Mouse (Mus musculus): ENCODE data around the gene Whamm.

Gene Whamm

DNA sequence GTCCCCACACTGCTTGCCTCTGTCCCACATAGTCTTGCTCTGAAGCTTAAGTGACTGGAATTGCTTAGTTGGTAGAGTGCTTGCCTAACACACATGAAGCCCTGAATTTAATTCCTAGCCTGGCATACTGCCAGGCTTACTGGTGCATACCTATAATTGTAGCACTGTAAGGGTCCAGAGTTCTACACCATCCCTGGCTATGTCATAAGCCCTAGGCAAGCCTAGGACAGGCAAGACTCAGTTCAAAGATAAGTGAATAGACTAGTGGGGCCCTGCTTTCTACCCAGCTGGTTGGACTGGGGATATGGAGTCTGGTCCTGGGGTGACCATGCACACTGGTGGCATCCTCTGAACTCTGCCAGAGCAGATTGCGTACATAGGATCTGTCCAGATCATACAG is 26.6 kb downstream of the Whamm start:
- DNase-seq (ENCODE audit: low spot score): no peak

DNA sequence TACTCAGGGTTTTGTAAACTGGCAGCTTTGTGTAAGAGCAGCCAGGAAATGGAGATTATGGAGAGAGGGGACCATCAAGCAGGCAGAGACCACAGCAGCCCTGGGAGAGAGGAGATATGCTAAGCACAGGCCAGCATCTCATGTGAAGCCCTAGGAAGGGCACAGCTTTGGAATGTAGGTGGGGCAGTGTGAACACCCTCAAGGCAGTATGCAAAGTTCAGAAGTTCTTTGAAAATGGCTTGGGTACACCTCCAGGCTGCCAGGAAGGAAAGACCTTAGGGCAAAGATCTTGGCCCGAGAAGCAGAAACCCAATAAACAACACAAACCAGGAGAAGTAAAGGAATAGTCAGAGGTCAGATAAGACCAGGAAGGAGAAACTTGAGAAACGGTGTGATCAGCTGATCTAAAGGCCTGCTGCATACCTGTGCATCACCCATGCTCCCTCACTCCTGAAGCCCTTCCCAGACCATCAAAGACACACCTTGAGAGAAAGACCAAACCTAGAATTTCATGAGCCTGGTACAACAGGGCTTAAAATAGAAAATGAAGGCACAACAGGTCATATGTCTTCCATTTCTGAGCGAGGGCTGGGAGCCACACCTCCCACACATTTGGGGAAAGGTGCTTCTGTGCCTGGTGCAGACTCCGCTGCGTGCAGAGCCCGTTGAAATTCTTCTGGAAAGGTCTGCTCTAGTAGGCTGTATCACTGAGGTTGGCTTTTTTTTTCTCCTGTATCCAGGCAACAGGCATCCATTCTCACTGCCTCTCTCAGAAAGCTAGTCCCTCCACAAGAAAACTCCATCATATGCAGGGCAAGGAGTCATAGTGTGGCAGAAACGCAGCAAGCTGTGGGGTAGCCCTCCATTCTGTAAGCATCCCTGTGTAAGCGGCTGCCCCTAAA is 28.6 kb downstream of the Whamm start:
- DNase-seq (ENCODE audit: low spot score): no peak

DNA sequence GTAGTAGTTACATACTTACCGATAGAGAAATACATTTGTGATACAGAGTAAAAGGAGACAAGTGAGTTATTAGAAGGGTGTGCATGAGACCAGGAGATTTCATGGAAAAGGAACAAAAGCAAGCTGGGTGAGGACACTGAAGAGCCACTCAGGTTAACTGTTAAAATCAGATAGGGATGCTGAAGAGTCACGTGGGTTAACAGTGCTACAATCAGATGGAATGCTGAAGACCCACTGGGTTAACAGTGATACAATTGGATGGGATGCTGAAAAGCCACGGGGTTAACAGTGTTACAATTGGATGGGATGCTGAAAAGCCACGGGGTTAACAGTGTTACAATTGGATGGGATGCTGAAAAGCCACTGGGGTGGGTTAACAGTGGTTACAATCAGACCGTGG is 33.9 kb downstream of the Whamm start:
- no peak for DNase-seq (ENCODE audit: low spot score)

DNA sequence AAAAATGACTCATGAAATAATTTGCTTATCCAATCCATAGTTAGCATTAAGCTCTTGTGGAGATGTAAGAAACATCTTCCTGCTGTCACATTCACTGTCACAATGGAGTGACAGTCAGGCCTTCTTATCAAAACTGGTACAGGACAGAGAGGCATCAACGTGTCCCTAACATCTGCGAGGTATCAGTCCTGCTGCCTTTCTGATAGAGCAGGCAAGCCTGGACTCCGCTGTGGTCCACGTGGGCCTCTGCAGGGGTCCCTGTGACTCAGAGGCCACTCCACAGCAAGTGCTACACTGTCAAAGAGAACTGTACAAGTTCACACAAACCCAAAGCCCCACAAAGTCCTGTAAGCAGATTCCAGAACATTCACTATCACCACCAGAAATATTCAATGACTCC is 34.4 kb downstream of the Whamm start:
- DNase-seq (ENCODE audit: low spot score): no peak

DNA sequence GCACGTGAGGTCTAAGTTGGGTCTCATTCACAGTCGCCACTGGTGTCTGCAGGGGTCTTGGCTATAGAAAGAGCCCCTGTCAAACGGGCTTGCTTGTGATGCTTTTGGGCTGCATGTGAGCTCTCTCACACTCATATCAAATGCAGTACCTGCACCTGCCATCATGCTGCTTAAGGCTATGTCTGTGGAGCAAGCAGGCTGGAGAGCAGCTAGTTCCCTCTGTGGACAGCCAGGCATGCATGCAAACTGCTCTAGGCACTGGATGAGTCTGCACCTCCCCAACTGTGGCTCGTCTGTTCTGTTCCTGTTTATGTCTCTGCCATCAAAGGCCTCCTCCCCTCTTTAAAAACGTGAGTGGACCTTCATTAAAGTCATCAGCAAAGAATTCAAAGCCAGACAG is 35.4 kb downstream of the Whamm start:
- no peak for DNase-seq (ENCODE audit: low spot score)

DNA sequence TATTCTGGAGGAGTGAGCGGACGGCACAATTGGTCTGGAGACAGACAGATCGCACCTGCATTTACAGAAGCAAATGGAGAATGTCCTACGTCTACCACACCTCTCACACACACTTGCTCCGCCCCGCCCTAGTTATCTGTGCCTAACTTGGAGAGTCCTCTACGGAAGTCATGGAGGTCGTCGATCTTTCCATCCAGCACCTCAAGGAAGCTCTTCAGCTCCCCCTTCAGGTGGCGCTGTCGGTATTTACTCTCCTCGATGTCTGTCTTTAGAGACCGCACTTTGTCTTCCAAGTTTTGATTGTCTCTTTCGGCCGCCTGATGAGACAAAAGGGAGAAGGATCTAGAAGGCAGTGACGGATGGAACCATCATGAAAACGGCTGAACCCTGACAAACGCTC is 39.1 kb downstream of the Whamm start:
- peak; percentile 7 for DNase-seq (ENCODE audit: low spot score)

DNA sequence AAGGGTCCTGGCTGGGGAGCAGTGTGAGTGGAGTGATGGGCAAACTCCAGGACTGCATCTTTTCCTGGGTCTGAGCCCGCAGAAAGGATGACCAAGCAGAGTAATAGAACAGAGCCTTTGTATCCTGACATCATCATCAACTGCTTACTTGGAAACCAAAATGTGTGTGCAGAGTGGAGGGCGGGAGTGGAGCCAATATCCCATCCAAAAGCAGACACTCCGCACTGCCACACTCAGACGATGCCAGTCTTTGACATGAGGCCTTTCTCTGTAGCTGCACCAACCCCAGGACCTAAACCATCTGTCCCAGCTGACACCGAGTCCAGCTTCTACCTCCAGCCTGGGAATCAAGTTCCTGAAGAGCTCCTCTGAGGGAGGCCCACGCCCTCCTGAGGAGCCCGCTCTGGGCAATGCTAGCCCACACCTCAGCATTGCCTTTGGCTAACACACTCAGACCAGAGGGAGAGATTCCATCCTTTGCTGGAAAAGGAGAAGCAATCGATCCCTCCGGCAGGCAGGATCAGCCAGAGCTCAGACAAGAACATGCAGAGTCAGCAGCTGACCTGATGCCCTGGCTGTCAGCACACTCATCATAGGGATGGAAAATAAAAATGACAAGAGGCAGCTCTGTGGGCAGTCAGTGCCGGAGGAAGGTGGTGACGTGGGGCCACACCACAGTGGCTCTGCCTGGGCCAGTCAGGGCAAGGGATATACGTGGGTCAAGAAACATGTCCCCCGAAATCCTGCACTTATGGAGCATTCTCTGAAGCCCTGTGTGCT is 42.0 kb downstream of the Whamm start:
- DNase-seq (ENCODE audit: low spot score): no peak

DNA sequence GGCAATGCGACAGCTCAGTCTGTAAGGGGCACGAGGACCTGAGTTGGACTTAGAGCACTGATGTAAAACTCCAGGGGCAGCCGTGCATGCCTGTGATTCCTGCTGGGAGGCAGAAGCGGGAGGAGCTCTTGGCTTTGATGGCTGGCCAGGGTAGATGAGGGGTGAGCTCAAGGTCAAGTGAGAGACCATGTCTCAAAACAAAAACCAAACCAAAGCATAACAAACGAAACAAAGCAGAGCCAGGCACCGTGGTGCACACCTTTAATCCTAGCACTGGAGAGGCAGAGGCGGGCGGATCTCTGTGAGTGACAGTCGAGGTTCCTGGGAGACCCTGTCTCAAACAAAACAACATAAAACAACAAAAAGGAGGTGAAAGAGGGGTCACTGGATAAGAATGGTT is 44.0 kb downstream of the Whamm start:
- DNase-seq (ENCODE audit: low spot score): no peak

DNA sequence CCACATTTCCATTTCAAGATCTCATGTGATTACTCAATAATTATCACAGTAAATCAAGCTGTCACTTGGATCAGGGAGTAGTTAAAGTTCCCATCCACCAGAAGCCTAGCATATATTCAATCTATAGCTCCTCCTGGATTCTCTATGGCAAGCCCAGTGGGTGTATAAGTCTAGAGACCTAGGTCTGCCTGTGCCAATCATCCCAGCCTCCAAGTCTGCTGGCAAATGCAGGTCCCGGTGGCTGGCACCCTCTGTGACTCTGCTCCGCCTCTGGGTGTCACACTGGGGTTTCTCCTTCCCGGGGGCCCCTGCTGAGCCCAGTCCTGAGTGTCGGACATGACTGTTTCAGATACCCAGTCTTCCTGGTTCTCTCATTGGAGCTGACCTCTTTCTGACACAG is 51.7 kb downstream of the Whamm start:
- no peak for DNase-seq (ENCODE audit: low spot score)

DNA sequence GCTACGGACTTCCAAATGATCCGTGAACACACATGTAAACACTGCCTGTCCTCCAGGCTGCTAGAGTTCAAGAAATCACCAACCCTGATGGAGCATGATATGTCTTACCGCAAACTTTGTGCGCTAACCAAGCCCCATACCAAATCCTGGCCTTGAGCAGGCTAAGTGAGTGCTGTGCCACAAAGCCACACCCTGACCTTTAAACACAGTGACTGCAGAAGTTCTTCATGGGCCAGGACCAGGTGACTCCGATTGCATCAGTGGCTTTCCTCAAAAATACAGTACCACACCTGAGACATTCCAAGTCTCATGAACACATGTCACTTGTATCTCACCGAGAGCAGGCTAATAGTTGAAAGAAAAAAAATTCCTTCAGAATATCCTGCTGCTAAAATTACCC is 52.7 kb downstream of the Whamm start:
- DNase-seq (ENCODE audit: low spot score): no peak

DNA sequence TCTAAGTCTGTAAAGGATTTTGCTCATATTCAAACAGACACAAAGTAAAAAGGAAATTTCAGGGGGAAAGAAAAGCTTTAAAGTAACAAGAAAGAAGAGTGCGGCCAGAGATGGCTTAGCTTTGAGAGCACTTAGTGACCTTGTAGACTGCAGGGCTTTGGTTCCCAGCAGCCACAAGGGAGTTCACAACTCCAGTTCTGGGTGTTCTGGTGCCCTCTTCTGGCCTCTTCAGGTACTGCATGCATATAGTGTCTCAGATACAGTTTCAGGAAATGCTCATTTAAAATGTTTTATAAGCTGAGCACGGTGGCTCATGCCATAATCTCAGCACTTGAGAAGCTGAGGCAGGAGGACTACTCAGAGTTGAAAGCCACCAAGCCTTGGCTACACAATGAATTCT is 55.4 kb downstream of the Whamm start:
- DNase-seq (ENCODE audit: low spot score): no peak

DNA sequence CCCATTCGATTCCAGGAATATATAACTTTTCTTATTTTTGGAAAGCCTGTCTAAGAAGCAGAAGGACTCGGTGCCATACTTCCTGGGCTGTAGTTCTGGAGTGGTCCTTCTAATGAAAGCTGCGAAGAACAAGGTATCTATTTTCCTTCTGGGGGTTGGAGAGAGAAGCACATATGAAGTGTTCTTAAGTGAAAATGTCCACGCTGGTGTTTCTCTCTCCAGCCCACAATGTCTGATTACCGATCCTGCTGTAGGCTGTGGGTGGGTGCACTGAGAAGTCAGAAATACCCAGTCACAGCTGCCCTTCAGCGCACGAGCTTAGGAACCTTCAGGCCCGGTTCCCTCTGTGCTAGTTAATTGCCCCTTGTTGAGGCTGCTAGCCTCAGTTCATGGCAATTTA is 60.2 kb downstream of the Whamm start:
- no peak for DNase-seq (ENCODE audit: low spot score)

DNA sequence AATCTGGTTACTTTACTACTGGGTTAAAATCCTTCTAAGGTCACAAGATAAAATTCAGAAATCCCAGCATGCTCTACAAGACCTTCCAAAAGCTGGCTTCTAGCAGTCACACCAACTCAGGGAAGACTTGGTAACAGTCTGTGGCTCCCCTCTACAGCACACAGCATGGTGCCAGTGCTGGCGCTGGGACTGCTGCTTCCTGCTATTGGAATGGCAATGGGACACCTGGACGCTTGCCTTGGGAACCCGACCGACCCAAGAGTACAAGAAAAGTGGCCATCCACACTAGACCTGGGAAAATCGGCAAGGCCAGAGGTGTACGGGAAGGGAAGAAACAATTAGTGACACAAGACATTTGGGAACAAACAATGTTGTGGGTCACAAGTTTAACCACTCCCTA is 61.5 kb downstream of the Whamm start:
- no peak for DNase-seq (ENCODE audit: low spot score)

DNA sequence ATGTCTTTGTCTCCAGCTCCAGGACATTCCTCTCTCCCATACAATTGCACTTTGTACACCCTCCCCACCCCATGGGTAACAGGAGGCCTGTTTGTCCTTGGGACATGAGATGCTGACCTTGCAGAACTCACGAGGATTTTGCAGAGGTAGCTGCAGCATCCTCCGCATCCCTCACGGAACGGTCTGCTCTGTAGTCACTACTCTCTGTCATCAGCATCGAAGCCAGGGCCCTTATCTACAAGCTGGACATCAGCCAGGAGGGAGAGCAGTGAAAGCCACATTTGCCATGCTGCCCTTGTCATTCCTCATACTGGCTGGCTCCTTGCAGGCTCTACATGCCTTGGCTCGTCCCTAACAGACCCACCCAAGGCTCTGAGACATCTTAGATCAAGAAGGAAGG is 70.0 kb downstream of the Whamm start:
- no peak for DNase-seq (ENCODE audit: low spot score)

DNA sequence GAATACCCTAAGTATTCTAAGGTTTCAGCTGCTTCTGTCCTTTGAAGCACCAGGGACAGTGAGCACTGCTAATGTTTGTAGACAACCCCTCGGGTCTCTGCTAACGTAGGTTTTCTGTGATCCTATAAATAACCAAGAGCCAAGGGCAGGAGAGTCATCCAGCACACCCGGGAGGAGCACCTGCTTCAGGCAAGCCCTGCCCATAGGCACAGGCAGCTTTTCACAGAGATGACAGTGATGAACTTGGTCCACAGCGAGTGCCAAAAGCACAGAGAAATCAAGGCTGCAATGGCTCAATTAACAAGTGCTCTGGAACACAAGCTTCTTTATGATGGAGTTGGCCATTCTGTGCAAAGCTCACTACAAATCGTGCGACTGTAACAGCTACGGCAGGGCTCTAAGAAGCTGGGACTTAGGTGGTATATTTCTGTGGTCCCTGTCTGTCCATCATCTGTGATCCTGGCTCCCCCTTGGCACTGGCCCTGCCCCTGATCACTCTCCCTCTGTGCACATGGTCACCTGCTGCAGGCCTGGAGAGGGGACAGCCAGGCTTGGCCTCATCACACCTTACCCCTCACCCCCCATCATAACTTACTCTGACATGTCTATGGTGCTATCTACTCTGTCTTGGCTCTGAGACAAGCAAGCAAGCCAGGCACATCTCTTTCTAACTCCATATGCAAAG is 73.6 kb downstream of the Whamm start:
- DNase-seq (ENCODE audit: low spot score): no peak

Measured in lung, postnatal 25 days (tissue).